Mouse (Mus musculus) stomach, postnatal 0 days (tissue): ENCODE measurements around the gene Arfgap2. TPM values are rescaled to one million over a fixed set of nuclear protein-coding genes. Genes with fewer than 3 reads are reported as not detected.

Source experiments
- ATAC-seq: fragments of 200-750 bp; cut with Nextera tagmentation; 2 replicates; pipeline ENCODE4 v1.8.0; 2017; ENCODE audit not compliant: low FRiP score, low TSS enrichment
- DNase-seq: peaks from one replicate; pipeline ENCODE4 v3.0.0-alpha.2; 2016; ENCODE audit warnings: low spot score
- H3K27ac ChIP-seq: fragments of 300-500 bp; sonication (generic); replicated peaks from 2 replicates; pipeline ENCODE4 v1.5.1; 2014; ENCODE audit warnings: mild to moderate bottlenecking, control low read depth
- H3K27me3 ChIP-seq: fragments of 300-500 bp; sonication (generic); 2 replicates; pipeline ENCODE4 v1.6.1; 2014; ENCODE audit warnings: low read length; ENCODE audit not compliant: control insufficient read depth, insufficient read depth
- H3K36me3 ChIP-seq: fragments of 300-500 bp; sonication (generic); 2 replicates; pipeline ENCODE4 v1.6.1; 2014; ENCODE audit warnings: low read length, mixed read lengths; ENCODE audit not compliant: control insufficient read depth, insufficient read depth
- H3K4me1 ChIP-seq: fragments of 300-500 bp; sonication (generic); replicated peaks from 2 replicates; pipeline ENCODE4 v1.6.1; 2014; ENCODE audit warnings: antibody characterized with exemption; ENCODE audit not compliant: control insufficient read depth, insufficient read depth
- H3K4me2 ChIP-seq: fragments of 300-500 bp; sonication (generic); replicated peaks from 2 replicates; pipeline ENCODE4 v1.6.1; 2014; ENCODE audit warnings: low read depth, mild to moderate bottlenecking, control low read depth, moderate library complexity
- H3K4me3 ChIP-seq: fragments of 300-500 bp; sonication (generic); 2 replicates; pipeline ENCODE4 v1.5.1; 2014; ENCODE audit warnings: low read depth, low read length, control low read depth
- H3K9ac ChIP-seq: fragments of 300-500 bp; sonication (generic); 2 replicates; pipeline ENCODE4 v1.6.1; 2014; ENCODE audit warnings: mild to moderate bottlenecking, low read length, control low read depth, mixed read lengths
- H3K9me3 ChIP-seq: fragments of 300-500 bp; sonication (generic); 2 replicates; pipeline ENCODE4 v1.6.1; 2016; ENCODE audit warnings: low read length; ENCODE audit not compliant: control insufficient read depth
- CTCF ChIP-seq: IDR thresholded peaks from 2 replicates; pipeline ENCODE4 v1.5.1; 2016; ENCODE audit warnings: antibody characterized with exemption, low read depth, mild to moderate bottlenecking, moderate library complexity
- EP300 ChIP-seq: optimal IDR thresholded peaks from 2 replicates; pipeline ENCODE3; 2016; ENCODE audit warnings: antibody characterized with exemption
- WGBS: fragments of 180-500 bp; shearing (Covaris S2); extraction: QIAGEN DNeasy Blood & Tissue Kit; methylation state at CpG from one replicate; pipeline ENCODE4 v1.1.7; 2014; 5-methylcytosine and 5-hydroxymethylcytosine counted together
- polyA plus RNA-seq: library from polyadenylated mRNA; unstranded; fragments of >200 nt; fragmentation: Nextera tagmentation; extraction: Ambion mirVana; gene quantifications from 2 replicates; pipeline ENCODE4 v1.2.1, GENCODE M21; 2015

Gene Arfgap2
- polyA plus RNA-seq, 1 experiment from 2014 or later = 46.7 TPM

DNA sequence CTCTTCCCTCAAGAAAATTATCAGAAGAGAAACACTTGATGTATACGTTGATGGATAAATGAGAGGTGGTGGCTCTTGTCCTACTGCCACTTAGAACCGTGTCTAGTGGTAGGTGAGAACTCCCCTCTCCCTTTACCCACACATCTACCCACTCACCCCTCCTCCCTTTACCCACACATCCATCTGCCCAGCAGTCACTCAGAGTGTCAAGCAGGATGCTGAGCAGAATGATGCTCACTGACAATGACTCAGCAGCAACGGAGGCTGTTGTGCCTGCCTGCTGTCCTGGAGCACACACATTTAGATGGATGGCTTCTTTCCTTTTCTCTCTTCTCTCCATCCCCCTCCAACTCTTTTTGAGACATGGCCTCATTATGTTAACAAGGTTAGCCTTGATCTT, 38.1 kb downstream of the Arfgap2 start:
- H3K36me3 ChIP-seq = no peaks in the 10 kb centered on the region
- 59% methylated on average over 3 of the region's 3 CpGs for WGBS

DNA sequence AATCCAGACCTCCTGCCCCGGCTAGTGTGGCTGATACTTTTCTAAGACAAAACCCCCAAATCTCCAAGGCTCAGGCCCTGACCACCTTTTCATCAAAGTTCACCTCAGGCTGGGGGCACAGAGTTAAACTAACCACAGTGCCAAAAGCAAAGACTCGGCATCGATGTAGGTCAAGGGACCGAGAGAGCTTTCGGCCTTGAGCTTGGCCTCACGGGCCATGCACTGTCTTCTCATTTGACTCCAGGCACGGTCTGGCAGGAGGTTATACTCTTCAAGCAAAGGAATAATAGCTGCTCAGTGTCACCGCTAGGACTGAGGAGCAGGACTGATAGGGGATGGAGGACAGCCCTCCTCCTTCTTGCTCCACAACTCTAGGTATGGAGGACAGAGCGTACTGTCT, 41.2 kb downstream of the Arfgap2 start:
- ATAC-seq (no peak), DNase-seq (no peak)
- WGBS = 92% methylated on average over 9 of the region's 9 CpGs
- Histone ChIP-seq H3K9me3 (no peaks in the 10 kb centered on the region), H3K36me3 (no peaks in the 10 kb centered on the region), H3K4me1 (no peaks in the 10 kb centered on the region), H3K4me2 (no peak overlapping the region), H3K9ac (no peak overlapping the region), H3K4me3 (no peak overlapping the region), H3K27me3 (no peaks in the 10 kb centered on the region), H3K27ac (no peak overlapping the region)
- no peak for TF ChIP-seq EP300
- no peak for TF ChIP-seq CTCF

More for the DNA sequence above, 38.1 kb downstream of the Arfgap2 start:
- no peak overlapping the region for H3K4me2 ChIP-seq
- H3K4me1 ChIP-seq = no peaks in the 10 kb centered on the region
- no peaks in the 10 kb centered on the region for H3K9me3 ChIP-seq
- no peak for TF ChIP-seq CTCF
- no peak for TF ChIP-seq EP300
- H3K27me3 ChIP-seq = no peaks in the 10 kb centered on the region
- H3K9ac ChIP-seq = no peak overlapping the region
- DNase-seq (no peak), ATAC-seq (no peak)
- H3K4me3 ChIP-seq = no peak overlapping the region
- no peak overlapping the region for H3K27ac ChIP-seq

DNA sequence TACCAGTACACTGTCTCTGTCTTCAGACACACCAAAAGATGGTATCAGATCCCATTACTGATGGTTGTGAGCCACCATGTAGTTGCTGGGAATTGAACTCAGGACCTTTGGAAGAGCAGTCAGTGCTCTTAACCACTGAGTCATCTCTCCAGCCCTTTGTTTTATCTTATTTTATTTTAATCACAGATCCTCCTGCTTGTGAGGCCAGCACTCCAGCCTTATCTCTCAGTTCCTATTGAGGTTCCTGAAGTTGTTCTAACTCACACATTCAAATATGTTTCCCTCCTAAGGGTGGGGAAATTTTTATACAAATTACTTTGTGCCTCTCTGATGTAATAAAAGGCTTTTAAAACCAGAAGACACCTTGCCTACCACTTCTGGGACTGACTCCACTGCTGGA, 41.8 kb downstream of the Arfgap2 start:
- Histone ChIP-seq H3K27ac (no peak overlapping the region), H3K4me3 (no peak overlapping the region), H3K36me3 (no peaks in the 10 kb centered on the region), H3K4me1 (no peaks in the 10 kb centered on the region), H3K9me3 (no peaks in the 10 kb centered on the region), H3K4me2 (no peak overlapping the region), H3K27me3 (no peaks in the 10 kb centered on the region), H3K9ac (no peak overlapping the region)
- TF ChIP-seq CTCF = no peak
- TF ChIP-seq EP300 = no peak
- DNase-seq (no peak), ATAC-seq (no peak)

DNA sequence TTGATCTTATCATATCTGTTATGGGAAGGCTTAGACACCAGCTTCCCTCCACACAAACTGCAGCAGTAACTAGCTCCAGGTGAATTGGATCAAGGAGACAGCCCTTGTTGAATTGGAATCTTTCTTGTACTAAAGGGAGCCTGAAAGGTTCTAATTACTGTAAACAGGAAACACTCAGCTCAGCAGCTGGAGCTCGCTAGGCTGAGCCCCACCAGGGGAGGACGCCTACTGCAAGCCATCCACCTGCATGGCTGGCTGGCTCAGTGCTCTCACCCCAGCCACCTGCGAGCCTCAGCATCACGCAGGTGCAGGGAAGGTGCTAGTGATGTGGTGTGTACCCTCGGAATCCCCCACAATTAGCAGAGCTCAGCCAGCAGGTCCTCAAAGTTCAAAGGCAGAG, 43.9 kb downstream of the Arfgap2 start:
- H3K4me1 ChIP-seq = peaks cover 3% of the 10 kb centered on the region; the same call in 1 of the 2 replicates
- peak; percentile 40; the same call in 1 of the 2 replicates for ATAC-seq
- no peak overlapping the region for H3K9ac ChIP-seq
- no peak overlapping the region for H3K27ac ChIP-seq
- DNase-seq = no peak
- H3K4me2 ChIP-seq = no peak overlapping the region
- WGBS = 37% methylated on average over 5 of the region's 5 CpGs
- H3K36me3 ChIP-seq = no peaks in the 10 kb centered on the region
- TF ChIP-seq EP300 (no peak), CTCF (no peak)
- H3K4me3 ChIP-seq = no peak overlapping the region
- no peaks in the 10 kb centered on the region for H3K27me3 ChIP-seq
- H3K9me3 ChIP-seq = no peaks in the 10 kb centered on the region

DNA sequence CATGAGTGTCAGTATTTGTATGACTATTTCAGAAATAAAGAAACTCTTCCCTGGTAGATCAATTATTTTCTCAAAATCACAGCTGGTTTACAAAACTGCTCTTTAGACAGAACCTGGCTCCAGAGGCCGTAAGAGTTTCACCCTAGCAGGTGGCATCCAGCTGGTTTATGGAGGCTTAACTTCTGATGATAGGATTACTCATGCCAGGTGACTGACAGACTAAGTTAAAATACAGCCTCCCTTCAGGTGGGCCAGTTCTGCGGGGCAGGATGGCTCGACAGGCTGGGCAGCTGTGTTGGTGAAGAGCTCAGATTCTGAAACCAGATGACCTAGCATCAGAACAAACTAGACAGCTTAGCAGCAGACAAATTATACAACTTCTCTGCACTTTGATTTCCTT, 44.8 kb downstream of the Arfgap2 start:
- H3K9ac ChIP-seq = no peak overlapping the region
- TF ChIP-seq CTCF (no peak), EP300 (no peak)
- no peaks in the 10 kb centered on the region for H3K27me3 ChIP-seq
- no peak overlapping the region for H3K4me3 ChIP-seq
- no peak overlapping the region for H3K4me2 ChIP-seq
- no peak overlapping the region for H3K27ac ChIP-seq
- WGBS = 50% methylated on average over 3 of the region's 3 CpGs
- no peaks in the 10 kb centered on the region for H3K36me3 ChIP-seq
- no peak for ATAC-seq
- DNase-seq = no peak
- peaks cover 3% of the 10 kb centered on the region; the same call in 1 of the 2 replicates for H3K4me1 ChIP-seq
- H3K9me3 ChIP-seq = no peaks in the 10 kb centered on the region

DNA sequence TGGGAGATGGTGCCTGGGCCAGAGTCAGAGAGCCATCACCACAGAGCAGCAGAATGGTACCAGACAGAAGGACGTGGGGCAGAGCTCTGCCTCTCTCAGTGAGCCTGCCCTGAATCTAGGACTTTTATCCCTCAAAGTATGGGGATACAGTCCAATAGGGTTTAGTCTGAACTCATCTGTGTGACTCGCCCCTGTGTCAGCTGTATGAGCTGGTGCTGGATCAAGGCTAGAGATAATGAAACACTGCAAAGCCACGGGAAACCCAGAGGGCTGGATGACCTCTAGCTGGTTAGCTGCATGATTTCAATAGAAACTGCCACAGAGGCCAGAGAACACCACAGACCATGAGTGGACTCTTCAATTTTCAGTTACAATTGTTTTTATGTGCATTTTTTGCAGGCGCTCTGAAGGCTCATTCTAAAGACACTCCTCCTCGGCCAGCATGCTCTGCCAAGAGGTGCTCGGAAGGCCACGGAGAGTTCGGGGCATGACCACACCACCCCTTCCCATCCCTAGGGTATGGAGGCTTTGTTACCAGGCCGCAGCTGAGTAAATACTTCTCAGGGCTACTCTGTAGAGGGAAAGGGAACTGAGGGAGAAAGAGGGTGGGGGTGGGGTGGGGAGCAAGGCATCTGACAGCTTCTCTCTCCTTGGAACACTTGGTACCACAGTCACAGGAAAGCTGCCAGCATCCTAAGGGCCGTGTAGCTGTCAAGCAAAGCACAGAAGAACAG, 48.0 kb downstream of the Arfgap2 start:
- H3K4me2 ChIP-seq = no peak overlapping the region
- ATAC-seq = peak; percentile 47; the same call in 1 of the 2 replicates
- no peak overlapping the region for H3K4me3 ChIP-seq
- no peaks in the 10 kb centered on the region for H3K36me3 ChIP-seq
- no peak for DNase-seq
- H3K27ac ChIP-seq = 0 out of 2 replicates have a peak overlapping the region, but pooled peaks have one; percentile 13
- peaks cover 3% of the 10 kb centered on the region; the same call in 1 of the 2 replicates for H3K4me1 ChIP-seq
- H3K9me3 ChIP-seq = no peaks in the 10 kb centered on the region
- no peak overlapping the region for H3K9ac ChIP-seq
- 42% methylated on average over 10 of the region's 10 CpGs for WGBS
- no peaks in the 10 kb centered on the region for H3K27me3 ChIP-seq
- TF ChIP-seq CTCF (no peak), EP300 (no peak)
